Mouse (Mus musculus): ENCODE data around the gene Sh3d19. TPM values are rescaled to one million over a fixed set of nuclear protein-coding genes. Genes with fewer than 3 reads are reported as not detected.

Sh3d19 gene
- total and polyA plus RNA-seq, 3 experiments, result 0.09 to 1.2 (median 0.49) TPM

DNA sequence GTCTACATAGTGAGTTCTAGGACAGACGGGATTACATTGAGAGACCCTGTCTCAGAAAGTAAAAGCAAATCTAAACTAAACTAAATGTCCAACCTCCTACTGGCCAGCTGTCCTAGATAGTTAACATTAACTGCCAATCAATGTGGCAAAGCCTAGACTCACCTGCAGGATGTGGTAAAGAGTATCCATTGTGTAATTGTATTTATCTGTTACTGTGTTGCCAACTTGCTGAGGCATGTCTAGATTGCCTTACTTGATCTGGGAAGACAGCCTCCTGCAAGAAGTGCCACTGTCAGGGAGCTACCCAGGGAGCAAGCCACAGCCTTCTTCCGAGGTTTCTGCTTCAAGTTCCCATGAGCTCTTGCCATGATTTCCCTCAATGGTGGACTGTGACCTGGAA is 16.3 kb downstream of the Sh3d19 start:
- H3K27me3 ChIP-seq (ENCODE audit: insufficient read depth, low read length), result peaks cover 11% of the 10 kb centered on the region; the same call in 1 of the 2 replicates
- H3K4me1 ChIP-seq (ENCODE audit: insufficient read depth, low read depth, low read length), result no peaks in the 10 kb centered on the region
- TF ChIP-seq GATA1 (IDR thresholded peaks at IDR 0.05; ENCODE audit: borderline replicate concordance, low read length) (no peak), GATA2 (IDR thresholded peaks at IDR 0.05; ENCODE audit: borderline replicate concordance, low read depth, low read length) (no peak), POLR2AphosphoS5 (IDR thresholded peaks at IDR 0.05; ENCODE audit: insufficient replicate concordance, low read depth, low read length) (no peak), TAL1 (conservative IDR thresholded peaks at IDR 0.05; ENCODE audit: low read depth, low read length) (no peak), CTCF (IDR thresholded peaks at IDR 0.05; ENCODE audit: low read depth, low read length) (no peak)
- no peak overlapping the region for H3K4me3 ChIP-seq (ENCODE audit: low read depth, low read length)
- no peak for DNase-seq (ENCODE audit: low spot score)
- ATAC-seq (ENCODE audit: extremely low read depth, insufficient number of reproducible peaks, low FRiP score, poor library complexity, severe bottlenecking), result no peak
- H3K9me3 ChIP-seq (replicated peaks), result no peaks in the 10 kb centered on the region
- no peaks in the 10 kb centered on the region for H3K36me3 ChIP-seq (replicated peaks)

GRCm38 (mm10) chr3:85991140-85991801 is 20.4 kb downstream of the Sh3d19 start:
- ATAC-seq (ENCODE audit: extremely low read depth, insufficient number of reproducible peaks, low FRiP score, poor library complexity, severe bottlenecking) (no peak), DNase-seq (ENCODE audit: low spot score) (no peak)
- H3K4me3 ChIP-seq (ENCODE audit: low read depth, low read length), result no peak overlapping the region
- no peaks in the 10 kb centered on the region for H3K9me3 ChIP-seq (replicated peaks)
- H3K36me3 ChIP-seq (replicated peaks), result no peaks in the 10 kb centered on the region
- H3K27me3 ChIP-seq (ENCODE audit: insufficient read depth, low read length), result 0 out of 2 replicates have a peak, but pooled peaks cover 3% of the 10 kb centered on the region
- TF ChIP-seq GATA1 (IDR thresholded peaks at IDR 0.05; ENCODE audit: borderline replicate concordance, low read length) (no peak), CTCF (IDR thresholded peaks at IDR 0.05; ENCODE audit: low read depth, low read length) (no peak), TAL1 (conservative IDR thresholded peaks at IDR 0.05; ENCODE audit: low read depth, low read length) (no peak), GATA2 (IDR thresholded peaks at IDR 0.05; ENCODE audit: borderline replicate concordance, low read depth, low read length) (no peak)
- H3K4me1 ChIP-seq (ENCODE audit: insufficient read depth, low read depth, low read length), result no peaks in the 10 kb centered on the region

DNA sequence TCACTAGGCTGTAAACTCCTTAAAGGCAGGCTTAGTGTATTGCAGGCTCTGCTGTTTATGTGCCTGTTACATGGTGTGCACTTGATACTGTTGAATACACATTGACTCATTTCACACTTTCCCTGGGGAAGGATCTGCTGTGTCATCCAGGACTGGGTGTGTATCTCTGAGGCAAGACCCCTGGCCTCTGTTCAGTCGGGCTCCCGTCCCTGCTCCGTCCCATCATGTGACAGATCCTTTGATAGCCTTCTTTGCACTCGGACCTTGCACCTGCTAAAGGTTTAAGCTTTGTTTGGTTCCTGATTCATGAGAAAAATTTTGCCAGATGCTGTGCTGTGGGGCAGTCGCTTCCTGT is 20.9 kb downstream of the Sh3d19 start:
- H3K4me1 ChIP-seq (ENCODE audit: insufficient read depth, low read depth, low read length), result no peaks in the 10 kb centered on the region
- DNase-seq (ENCODE audit: low spot score) (no peak), ATAC-seq (ENCODE audit: extremely low read depth, insufficient number of reproducible peaks, low FRiP score, poor library complexity, severe bottlenecking) (no peak)
- no peak for TF ChIP-seq GATA2 (IDR thresholded peaks at IDR 0.05; ENCODE audit: borderline replicate concordance, low read depth, low read length)
- TF ChIP-seq GATA1 (IDR thresholded peaks at IDR 0.05; ENCODE audit: borderline replicate concordance, low read length), result no peak
- no peak for TF ChIP-seq CTCF (IDR thresholded peaks at IDR 0.05; ENCODE audit: low read depth, low read length)
- TF ChIP-seq TAL1 (conservative IDR thresholded peaks at IDR 0.05; ENCODE audit: low read depth, low read length), result no peak
- no peak for TF ChIP-seq POLR2AphosphoS5 (IDR thresholded peaks at IDR 0.05; ENCODE audit: insufficient replicate concordance, low read depth, low read length)
- H3K27me3 ChIP-seq (ENCODE audit: insufficient read depth, low read length), result 0 out of 2 replicates have a peak, but pooled peaks cover 3% of the 10 kb centered on the region
- H3K4me3 ChIP-seq (ENCODE audit: low read depth, low read length), result no peak overlapping the region
- H3K36me3 ChIP-seq (replicated peaks), result no peaks in the 10 kb centered on the region
- H3K9me3 ChIP-seq (replicated peaks), result no peaks in the 10 kb centered on the region

- TF ChIP-seq CTCF (IDR thresholded peaks at IDR 0.05; ENCODE audit: low read depth, low read length) (no peak), GATA2 (IDR thresholded peaks at IDR 0.05; ENCODE audit: borderline replicate concordance, low read depth, low read length) (no peak)
- no peak for ATAC-seq (ENCODE audit: extremely low read depth, insufficient number of reproducible peaks, low FRiP score, poor library complexity, severe bottlenecking)
Observed at GRCm38 (mm10) chr3:85993744-85994143, 22.8 kb downstream of the Sh3d19 start.

DNA sequence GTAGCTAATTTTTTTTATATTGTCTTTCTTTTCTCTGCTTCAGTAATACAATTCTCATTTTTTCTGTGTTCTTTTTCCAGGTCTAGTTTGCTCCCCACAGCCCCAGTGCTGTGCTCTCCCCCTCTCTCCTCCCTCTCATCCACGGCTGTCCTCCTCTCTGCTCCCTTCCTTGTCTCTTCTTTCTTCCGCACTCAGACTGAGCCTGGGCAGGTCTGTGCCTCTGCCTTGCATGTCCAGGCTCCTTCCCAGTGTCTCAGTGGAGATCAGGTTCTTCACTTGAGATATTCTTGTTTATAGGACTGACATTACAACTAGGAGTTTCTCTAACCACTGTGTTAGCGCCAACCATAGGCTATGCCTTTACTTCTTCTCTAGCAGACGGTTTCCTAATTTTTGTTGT is 23.7 kb downstream of the Sh3d19 start:
- ATAC-seq (ENCODE audit: extremely low read depth, insufficient number of reproducible peaks, low FRiP score, poor library complexity, severe bottlenecking) (no peak), DNase-seq (ENCODE audit: low spot score) (no peak)
- no peaks in the 10 kb centered on the region for H3K36me3 ChIP-seq (replicated peaks)
- H3K4me1 ChIP-seq (ENCODE audit: insufficient read depth, low read depth, low read length), result no peaks in the 10 kb centered on the region
- 0 out of 2 replicates have a peak, but pooled peaks cover 8% of the 10 kb centered on the region for H3K27me3 ChIP-seq (ENCODE audit: insufficient read depth, low read length)
- TF ChIP-seq CTCF (IDR thresholded peaks at IDR 0.05; ENCODE audit: low read depth, low read length) (no peak), TAL1 (conservative IDR thresholded peaks at IDR 0.05; ENCODE audit: low read depth, low read length) (no peak), GATA2 (IDR thresholded peaks at IDR 0.05; ENCODE audit: borderline replicate concordance, low read depth, low read length) (no peak), POLR2AphosphoS5 (IDR thresholded peaks at IDR 0.05; ENCODE audit: insufficient replicate concordance, low read depth, low read length) (no peak), GATA1 (IDR thresholded peaks at IDR 0.05; ENCODE audit: borderline replicate concordance, low read length) (no peak)
- no peaks in the 10 kb centered on the region for H3K9me3 ChIP-seq (replicated peaks)
- no peak overlapping the region for H3K4me3 ChIP-seq (ENCODE audit: low read depth, low read length)

More at GRCm38 (mm10) chr3:85993744-85994143, 22.8 kb downstream of the Sh3d19 start:
- no peaks in the 10 kb centered on the region for H3K9me3 ChIP-seq (replicated peaks)
- 0 out of 2 replicates have a peak, but pooled peaks cover 8% of the 10 kb centered on the region for H3K27me3 ChIP-seq (ENCODE audit: insufficient read depth, low read length)
- no peaks in the 10 kb centered on the region for H3K4me1 ChIP-seq (ENCODE audit: insufficient read depth, low read depth, low read length)
- H3K4me3 ChIP-seq (ENCODE audit: low read depth, low read length), result no peak overlapping the region
- no peaks in the 10 kb centered on the region for H3K36me3 ChIP-seq (replicated peaks)
- no peak for DNase-seq (ENCODE audit: low spot score)

- TF ChIP-seq GATA1 (IDR thresholded peaks at IDR 0.05; ENCODE audit: borderline replicate concordance, low read length) (no peak), GATA2 (IDR thresholded peaks at IDR 0.05; ENCODE audit: borderline replicate concordance, low read depth, low read length) (no peak), CTCF (IDR thresholded peaks at IDR 0.05; ENCODE audit: low read depth, low read length) (no peak), TAL1 (conservative IDR thresholded peaks at IDR 0.05; ENCODE audit: low read depth, low read length) (no peak), POLR2AphosphoS5 (IDR thresholded peaks at IDR 0.05; ENCODE audit: insufficient replicate concordance, low read depth, low read length) (no peak)
- ATAC-seq (ENCODE audit: extremely low read depth, insufficient number of reproducible peaks, low FRiP score, poor library complexity, severe bottlenecking) (no peak), DNase-seq (ENCODE audit: low spot score) (no peak)
- H3K27me3 ChIP-seq (ENCODE audit: insufficient read depth, low read length), result 0 out of 2 replicates have a peak, but pooled peaks cover 9% of the 10 kb centered on the region
- no peak overlapping the region for H3K4me3 ChIP-seq (ENCODE audit: low read depth, low read length)
- no peaks in the 10 kb centered on the region for H3K36me3 ChIP-seq (replicated peaks)
- no peaks in the 10 kb centered on the region for H3K9me3 ChIP-seq (replicated peaks)
- no peaks in the 10 kb centered on the region for H3K4me1 ChIP-seq (ENCODE audit: insufficient read depth, low read depth, low read length)
Observed at GRCm38 (mm10) chr3:86001271-86001670, 30.4 kb downstream of the Sh3d19 start.

Measured in G1E (cell line).